Mouse (Mus musculus) CH12.LX (cell line): ENCODE data around the gene Srsf9. TPM values are rescaled to one million over a fixed set of nuclear protein-coding genes. Genes with fewer than 3 reads are reported as not detected.

Source experiments
- DNase-seq: peaks from one replicate; pipeline ENCODE4 v3.0.0-alpha.2; 2013; ENCODE audit errors: extremely low read depth
- H3K27ac ChIP-seq: 2 replicates; pipeline ENCODE4 v1.5.1; 2012; ENCODE audit warnings: low read depth, mild to moderate bottlenecking, control low read depth, moderate library complexity; ENCODE audit not compliant: insufficient read depth
- H3K27me3 ChIP-seq: replicated peaks from 2 replicates; pipeline ENCODE3; 2012; ENCODE audit warnings: inconsistent platforms
- H3K36me3 ChIP-seq, 2 experiments: replicated peaks in 1 of 2; 2 replicates each; pipeline versions ENCODE3 to v1.6.1; 2012; ENCODE audit warnings: inconsistent platforms in 1 of 2, low read length in 1 of 2, mild to moderate bottlenecking in 1 of 2, mixed read lengths in 1 of 2, moderate library complexity in 1 of 2; ENCODE audit not compliant: control insufficient read depth in 1 of 2, insufficient read depth in 1 of 2
- H3K4me1 ChIP-seq, 2 experiments: 2 replicates each; pipeline ENCODE4 v1.6.1; 2012; ENCODE audit warnings: inconsistent platforms in 1 of 2, moderate library complexity in 1 of 2; ENCODE audit not compliant: insufficient read depth in 2 of 2, control insufficient read depth in 1 of 2
- H3K4me2 ChIP-seq: 2 replicates; pipeline ENCODE4 v1.6.1; 2012; ENCODE audit warnings: low read depth, mild to moderate bottlenecking, control low read depth; ENCODE audit not compliant: poor library complexity, insufficient read depth, severe bottlenecking
- H3K4me3 ChIP-seq, 3 experiments: fragments of 150-350 bp in 1 of 3; sonication (generic) in 1 of 3; replicated peaks in 1 of 3; 2 replicates each; pipeline versions ENCODE3 to v1.5.1; 2011 to 2012; ENCODE audit warnings: low read depth in 2 of 3, low read length in 2 of 3, mild to moderate bottlenecking in 2 of 3, moderate library complexity in 2 of 3, control low read depth in 1 of 3, improper control_type of control experiment in 1 of 3, inconsistent platforms in 1 of 3, mixed read lengths in 1 of 3; ENCODE audit not compliant: poor library complexity in 1 of 3
- H3K79me2 ChIP-seq: replicated peaks from 2 replicates; pipeline ENCODE4 v1.6.1; 2012; ENCODE audit warnings: mild to moderate bottlenecking, moderate library complexity; ENCODE audit not compliant: control insufficient read depth, poor library complexity, insufficient read depth, severe bottlenecking; ENCODE audit errors: extremely low read depth
- H3K9ac ChIP-seq: 2 replicates; pipeline ENCODE4 v1.6.1; 2012; ENCODE audit warnings: low read depth, mild to moderate bottlenecking, control low read depth, moderate library complexity; ENCODE audit not compliant: insufficient read depth
- H3K9me3 ChIP-seq: replicated peaks from 2 replicates; pipeline ENCODE3; 2012; ENCODE audit warnings: low read length, inconsistent platforms, mixed read lengths
- CHD2 ChIP-seq: IDR thresholded peaks from 2 replicates; pipeline ENCODE4 v1.6.1; 2011; ENCODE audit warnings: low read length, improper control_type of control experiment
- CTCF ChIP-seq, 2 experiments: IDR thresholded peaks in 1 of 2; conservative IDR thresholded peaks in 1 of 2; 2 replicates each; pipeline ENCODE4 v1.5.1; 2011 to 2012; ENCODE audit warnings: low read depth in 2 of 2, low read length in 2 of 2, improper control_type of control experiment in 1 of 2, inconsistent platforms in 1 of 2, mild to moderate bottlenecking in 1 of 2, moderate library complexity in 1 of 2
- HCFC1 ChIP-seq: IDR thresholded peaks from 2 replicates; pipeline ENCODE4 v1.6.1; 2012; ENCODE audit warnings: low read depth, mild to moderate bottlenecking, inconsistent platforms, low read length, improper control_type of control experiment
- IRF4 ChIP-seq: IDR thresholded peaks from 2 replicates; pipeline ENCODE4 v1.6.1; 2014; ENCODE audit warnings: low read depth, mild to moderate bottlenecking, inconsistent platforms, low read length, improper control_type of control experiment
- MAZ ChIP-seq: IDR thresholded peaks from 2 replicates; pipeline ENCODE4 v1.6.1; 2012; ENCODE audit warnings: low read depth, mild to moderate bottlenecking, inconsistent platforms, low read length, improper control_type of control experiment, moderate library complexity
- MXI1 ChIP-seq: IDR thresholded peaks from 2 replicates; pipeline ENCODE4 v1.6.1; 2011; ENCODE audit warnings: mild to moderate bottlenecking, low read depth, low read length, improper control_type of control experiment
- MYC ChIP-seq: IDR thresholded peaks from 2 replicates; pipeline ENCODE4 v1.6.1; 2011; ENCODE audit warnings: low read depth, mild to moderate bottlenecking, improper control_type of control experiment, low read length
- NELFE ChIP-seq: IDR thresholded peaks from 2 replicates; pipeline ENCODE4 v1.6.1; 2011; ENCODE audit warnings: low read depth, low read length, improper control_type of control experiment
- POLR2A ChIP-seq: IDR thresholded peaks from 2 replicates; pipeline ENCODE4 v1.6.1; 2011; ENCODE audit warnings: low read depth, mild to moderate bottlenecking, improper control_type of control experiment, low read length
- RAD21 ChIP-seq: IDR thresholded peaks from 2 replicates; pipeline ENCODE4 v1.6.1; 2011; ENCODE audit warnings: low read depth, mild to moderate bottlenecking, low read length, improper control_type of control experiment, moderate library complexity
- SIN3A ChIP-seq: IDR thresholded peaks from 2 replicates; pipeline ENCODE4 v1.6.1; 2012; ENCODE audit warnings: low read length, improper control_type of control experiment, inconsistent platforms
- SMC3 ChIP-seq: IDR thresholded peaks from 2 replicates; pipeline ENCODE4 v1.6.1; 2011; ENCODE audit warnings: low read depth, low read length, improper control_type of control experiment
- UBTF ChIP-seq: IDR thresholded peaks from 2 replicates; pipeline ENCODE4 v1.6.1; 2012; ENCODE audit warnings: low read depth, mild to moderate bottlenecking, inconsistent platforms, low read length, improper control_type of control experiment, moderate library complexity
- USF1 ChIP-seq: IDR thresholded peaks from 2 replicates; pipeline ENCODE4 v1.6.1; 2014; ENCODE audit warnings: low read depth, mild to moderate bottlenecking, inconsistent platforms, low read length, improper control_type of control experiment
- USF2 ChIP-seq: conservative IDR thresholded peaks from 2 replicates; pipeline ENCODE4 v1.6.1; 2011; ENCODE audit warnings: low read depth, low read length, improper control_type of control experiment
- ZC3H11A ChIP-seq: IDR thresholded peaks from 2 replicates; pipeline ENCODE4 v1.6.1; 2012; ENCODE audit warnings: low read depth, mild to moderate bottlenecking, inconsistent platforms, low read length, improper control_type of control experiment
- ZNF384 ChIP-seq: IDR thresholded peaks from 2 replicates; pipeline ENCODE4 v1.6.1; 2012; ENCODE audit warnings: low read depth, low read length, improper control_type of control experiment, inconsistent platforms
- dilution Hi-C: fragments of 300-500 bp; cut with MboI; formaldehyde crosslinking; loops from 2 replicates; pipeline ENCODE4 v1.14.3; 2020; ENCODE audit warnings: low sequenced_read_pairs; ENCODE audit not compliant: extremely low pct_unique_long_range_greater_than_20kb, extremely low pct_ligation_motif_present
- in situ Hi-C: fragments of 300-500 bp; cut with MboI; formaldehyde crosslinking; loops from 3 replicates; pipeline ENCODE4 v1.14.3; 2019; ENCODE audit warnings: low sequenced_read_pairs, low pct_ligation_motif_present, low pct_unique_long_range_greater_than_20kb, mixed read lengths
- polyA plus RNA-seq: library from polyadenylated mRNA; unstranded; fragments of >175 nt; gene quantifications from 2 replicates; pipeline ENCODE4 v1.2.1, GENCODE M21; 2012; ENCODE audit warnings: low read depth; ENCODE audit not compliant: insufficient read length
- total RNA-seq, 2 experiments: library from RNA; depleted of rRNA; stranded (reverse); fragments of 300-350 nt in 1 of 2; fragments of >200 nt in 1 of 2; gene quantifications; 2 replicates each; pipeline ENCODE4 v1.2.3; 2012 to 2014

The Srsf9 gene
- total and polyA plus RNA-seq, 3 experiments = 73.4 to 130 (median 117) TPM

- Histone ChIP-seq H3K36me3 (peaks cover 45 to 60% of the 10 kb centered on the region in 2 experiments), H3K4me1 (peaks cover 5 to 28% of the 10 kb centered on the region in 2 experiments), H3K27ac (peak overlapping the region; percentile 89; the same call in 1 of the 2 replicates), H3K9ac (peak overlapping the region; percentile 28), H3K4me3 (peak overlapping the region; percentile 76 to 95 (median 77)), H3K4me2 (peak overlapping the region; percentile 84), H3K27me3 (no peaks in the 10 kb centered on the region), H3K9me3 (no peaks in the 10 kb centered on the region), H3K79me2 (peaks cover 50% of the 10 kb centered on the region)
- no peak for TF ChIP-seq CHD2
- TF ChIP-seq NELFE = 0 out of 2 replicates have a peak, but pooled peaks have one; percentile 4
- no peak for DNase-seq
- in situ Hi-C loops (loop anchor here (5.0 kb wide), 1 partner anchor 39 kb away; the partner anchor contains the start of gene Dynll1), dilution Hi-C loops (no loop called here)
Measured at GRCm38 (mm10) chr5:115341314-115342165, 14.6 kb downstream of the Srsf9 start.

- Histone ChIP-seq H3K79me2 (peaks cover 46% of the 10 kb centered on the region), H3K4me2 (peak overlapping the region; percentile 96)
- TF ChIP-seq MAZ = 0 out of 2 replicates have a peak, but pooled peaks have one; percentile 58
- no peak for TF ChIP-seq USF1
- peak; percentile 91 for TF ChIP-seq SIN3A
- TF ChIP-seq HCFC1 = no peak
- TF ChIP-seq SMC3 = peak; percentile 77
- peak; percentile 52; the same call in 1 of the 2 replicates for TF ChIP-seq MXI1
- TF ChIP-seq IRF4 = peak; percentile 48; the same call in 1 of the 2 replicates
- TF ChIP-seq CTCF (conservative IDR thresholded peaks at IDR 0.05 in 1 of 2, IDR thresholded peaks at IDR 0.05 in 1 of 2; ENCODE audit: low read depth in 2 of 2, low read length in 2 of 2) = peak; percentile 89 to 93
- TF ChIP-seq RAD21 = peak; percentile 76
- TF ChIP-seq USF2 = no peak
- TF ChIP-seq ZC3H11A = no peak
- TF ChIP-seq ZNF384 = no peak; the same call in 1 of the 2 replicates
- TF ChIP-seq UBTF = 0 out of 2 replicates have a peak, but pooled peaks have one; percentile 22
- TF ChIP-seq POLR2A = no peak
- 0 out of 2 replicates have a peak, but pooled peaks have one; percentile 23 for TF ChIP-seq MYC
- TF ChIP-seq, all 38 proteins: peak for 9
- H3K27ac ChIP-seq = no peak overlapping the region
- H3K4me1 ChIP-seq = peaks cover 0 to 15% of the 10 kb centered on the region in 2 experiments; a peak in 2 of 4 replicates
- peaks cover 36 to 46% of the 10 kb centered on the region in 2 experiments for H3K36me3 ChIP-seq
- dilution Hi-C loops = no loop called here
- H3K4me3 ChIP-seq = peak overlapping the region; percentile 42 to 97 (median 92)
- H3K9ac ChIP-seq = peak overlapping the region; percentile 67; the same call in 1 of the 2 replicates
- in situ Hi-C loops = loop anchor here (5.0 kb wide), 1 partner anchor 95 kb away; no protein-coding TSS in a partner anchor
- no peaks in the 10 kb centered on the region for H3K27me3 ChIP-seq
- H3K9me3 ChIP-seq = peaks cover 4% of the 10 kb centered on the region
- DNase-seq = peak; percentile 89
Measured at GRCm38 (mm10) chr5:115347564-115347963, 20.6 kb downstream of the Srsf9 start.
